Comparison of ENCODE assay signal across 8 mouse cellular contexts in the genomic region with DNA sequence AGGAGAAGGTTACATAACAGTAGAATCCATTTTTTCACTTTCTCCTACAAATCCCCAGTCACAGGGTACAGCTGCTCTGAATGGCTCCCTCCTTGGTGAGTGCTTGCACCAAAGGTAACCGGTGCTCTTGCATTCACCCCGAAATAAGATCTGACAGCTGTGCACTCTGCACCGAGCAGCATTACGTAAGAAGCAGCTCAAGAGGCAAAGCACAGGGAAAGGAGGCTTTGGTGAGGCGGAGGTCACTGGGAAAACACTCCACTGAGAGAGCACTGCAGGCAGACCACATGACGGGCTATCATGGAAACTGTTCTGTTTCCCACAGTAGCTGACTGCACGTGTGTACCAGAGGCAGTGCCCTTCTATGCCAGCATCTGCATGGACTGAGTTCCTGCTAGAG.
DNase-seq lines count a peak whose midpoint lies in the region; ATAC-seq lines count a peak whose summit lies in the region.

No protein-coding gene starts in this region.

- ATAC-seq in embryonic facial prominence, embryonic 12.5 days (ENCODE audit: insufficient number of reproducible peaks, insufficient read depth, low FRiP score, low TSS enrichment), result peak; percentile 70
- 0 out of 2 replicates have a peak, but pooled peaks have one; percentile 30 for ATAC-seq in limb, embryonic 15.5 days (ENCODE audit: insufficient number of reproducible peaks, low FRiP score, low TSS enrichment, low read depth)

- no peak overlapping the region for H3K4me3 ChIP-seq in embryonic facial prominence, embryonic 12.5 days
- H3K4me3 ChIP-seq in limb, embryonic 15.5 days, result no peak overlapping the region

- no peaks in the 10 kb centered on the region for H3K9me3 ChIP-seq in embryonic facial prominence, embryonic 12.5 days
- no peaks in the 10 kb centered on the region for H3K9me3 ChIP-seq in limb, embryonic 15.5 days

- DNase-seq in gastrocnemius, postnatal 25 days, result peak; percentile 14
- DNase-seq in gastrocnemius, postnatal 10 days, result no peak
- DNase-seq in kidney, adult 18-20 months, result peak; percentile 29
- peak; percentile 66 for DNase-seq in right cerebral cortex, postnatal 25 days
- no peak for DNase-seq in urinary bladder, adult 2 months (ENCODE audit: low spot score)
- DNase-seq in liver, result no peak

- 28% methylated on average over 7 of the region's 7 CpGs for WGBS in embryonic facial prominence, embryonic 12.5 days
- 57% methylated on average over 7 of the region's 7 CpGs for WGBS in limb, embryonic 15.5 days

- H3K36me3 ChIP-seq in embryonic facial prominence, embryonic 12.5 days, result no peaks in the 10 kb centered on the region
- H3K36me3 ChIP-seq in limb, embryonic 15.5 days, result no peaks in the 10 kb centered on the region

- no peak overlapping the region for H3K4me2 ChIP-seq in embryonic facial prominence, embryonic 12.5 days (replicated peaks)
- no peak overlapping the region for H3K4me2 ChIP-seq in limb, embryonic 15.5 days

- H3K9ac ChIP-seq in embryonic facial prominence, embryonic 12.5 days, result no peak overlapping the region
- H3K9ac ChIP-seq in limb, embryonic 15.5 days, result no peak overlapping the region

- peaks cover 20% of the 10 kb centered on the region for H3K4me1 ChIP-seq in embryonic facial prominence, embryonic 12.5 days
- peaks cover 5% of the 10 kb centered on the region for H3K4me1 ChIP-seq in limb, embryonic 15.5 days

- H3K27ac ChIP-seq in embryonic facial prominence, embryonic 12.5 days, result peak overlapping the region; percentile 30; the same call in 1 of the 2 replicates
- H3K27ac ChIP-seq in limb, embryonic 15.5 days, result no peak overlapping the region

- H3K27me3 ChIP-seq in embryonic facial prominence, embryonic 12.5 days, result no peaks in the 10 kb centered on the region
- no peaks in the 10 kb centered on the region for H3K27me3 ChIP-seq in limb, embryonic 15.5 days

Comparison
In these comparisons a context has a peak if more than half of its experiments do, and no peak if none do; other contexts are left out.
1. DNase-seq: peak in gastrocnemius, postnatal 25 days (single experiment), kidney, adult 18-20 months (single experiment) and right cerebral cortex, postnatal 25 days (single experiment); none in gastrocnemius, postnatal 10 days (single experiment), urinary bladder, adult 2 months (single experiment) and liver (single experiment).